Mouse (Mus musculus): ENCODE measurements around the gene Fancb.
A peak's percentile ranks its signal among the peaks of the same experiment; 100 is the strongest.

Gene Fancb

DNA sequence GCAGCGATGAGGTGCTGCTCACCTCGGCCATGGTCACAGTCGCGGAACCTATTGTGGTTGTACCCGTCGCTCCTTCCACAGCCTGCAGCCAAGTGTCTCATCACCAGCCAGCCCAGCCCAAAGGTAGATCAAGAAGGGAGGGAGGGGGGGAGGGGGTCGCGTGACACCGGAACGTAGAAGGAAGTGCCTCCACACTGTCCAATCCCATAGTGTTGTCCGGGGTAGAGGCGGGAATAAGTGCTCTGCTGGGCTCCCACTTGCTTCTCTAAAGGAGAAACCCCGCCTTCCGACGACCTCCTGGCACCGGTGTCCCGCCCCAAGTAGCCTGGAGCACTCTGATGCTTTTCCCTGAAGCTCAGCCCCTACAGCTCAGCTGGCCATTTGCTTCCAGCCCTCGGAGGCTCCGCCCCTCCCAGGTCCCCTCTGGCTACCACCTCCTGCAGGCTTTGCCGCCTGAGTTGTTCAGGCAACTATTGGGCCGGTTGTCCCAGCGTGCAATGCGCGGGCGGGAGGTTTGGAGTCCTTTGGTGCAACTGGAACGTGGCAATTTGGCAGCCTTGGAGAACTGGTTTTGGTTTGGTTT is at the start of gene Fancb, which contains the start of gene Mospd2:
Gene Fancb (plus strand): TSS at position 400 of the 583 bp plus-strand sequence.
Gene Mospd2 (minus strand): TSS at position 183 of the 583 bp plus-strand sequence.
- peak; percentile 78 to 83 for DNase-seq (ENCODE audit: low spot score in 2 of 2)

DNA sequence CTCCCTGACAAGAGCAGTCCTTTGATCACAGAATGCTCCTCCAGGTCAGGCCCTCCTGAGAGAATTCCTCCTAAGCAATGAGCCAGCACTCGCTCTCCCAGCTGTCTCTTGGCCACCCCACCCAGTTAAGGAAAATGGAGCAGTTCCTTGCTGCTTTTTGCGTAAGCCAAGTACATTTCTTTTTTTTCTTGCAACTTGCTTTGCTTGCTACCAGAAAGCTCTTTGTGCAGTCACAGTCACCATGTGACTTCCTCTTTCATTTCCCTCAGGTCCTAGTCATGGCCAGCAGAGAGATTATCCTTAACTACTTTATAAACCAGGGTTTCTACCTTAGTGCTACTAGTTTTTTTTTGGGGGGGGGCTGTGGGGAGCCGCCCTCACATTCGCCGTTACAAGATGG is 38.9 kb upstream of the Fancb start:
- no peak for DNase-seq (ENCODE audit: low spot score in 2 of 2)

DNA sequence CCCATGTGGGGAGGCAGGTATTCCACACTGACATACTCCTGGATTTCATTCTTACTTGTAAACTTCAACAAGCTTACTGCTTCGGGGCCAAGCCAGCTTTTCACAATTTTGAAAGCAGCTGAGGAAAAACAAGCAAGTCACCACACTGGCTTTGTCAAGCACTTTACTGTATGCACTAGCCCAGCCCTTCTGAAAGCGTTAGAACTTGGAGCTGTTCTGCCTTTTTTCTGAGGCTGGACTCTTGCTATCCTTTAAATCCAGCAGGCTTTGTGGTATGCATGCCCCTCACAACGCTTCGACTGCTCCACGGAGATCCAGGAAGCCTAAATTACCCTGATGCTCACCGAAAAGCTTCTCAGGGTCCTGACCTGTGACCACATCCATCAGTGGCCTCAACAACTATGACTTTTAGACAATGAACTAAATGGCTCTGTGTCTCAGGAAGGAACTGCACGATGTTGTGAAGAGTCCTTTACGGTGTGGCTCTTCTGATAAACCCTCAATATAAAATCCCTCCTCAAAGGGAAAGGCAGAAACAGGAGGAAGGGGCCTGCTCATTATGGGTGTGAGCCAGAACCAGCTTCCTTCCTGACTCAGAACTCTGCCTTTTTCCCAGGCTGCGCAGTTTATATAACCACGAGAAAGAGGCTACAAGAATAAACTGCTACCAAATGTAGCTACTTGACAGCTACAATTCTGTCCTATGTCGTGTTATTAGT is 28.4 kb upstream of the Fancb start:
- no peak for DNase-seq (ENCODE audit: low spot score in 2 of 2)

DNA sequence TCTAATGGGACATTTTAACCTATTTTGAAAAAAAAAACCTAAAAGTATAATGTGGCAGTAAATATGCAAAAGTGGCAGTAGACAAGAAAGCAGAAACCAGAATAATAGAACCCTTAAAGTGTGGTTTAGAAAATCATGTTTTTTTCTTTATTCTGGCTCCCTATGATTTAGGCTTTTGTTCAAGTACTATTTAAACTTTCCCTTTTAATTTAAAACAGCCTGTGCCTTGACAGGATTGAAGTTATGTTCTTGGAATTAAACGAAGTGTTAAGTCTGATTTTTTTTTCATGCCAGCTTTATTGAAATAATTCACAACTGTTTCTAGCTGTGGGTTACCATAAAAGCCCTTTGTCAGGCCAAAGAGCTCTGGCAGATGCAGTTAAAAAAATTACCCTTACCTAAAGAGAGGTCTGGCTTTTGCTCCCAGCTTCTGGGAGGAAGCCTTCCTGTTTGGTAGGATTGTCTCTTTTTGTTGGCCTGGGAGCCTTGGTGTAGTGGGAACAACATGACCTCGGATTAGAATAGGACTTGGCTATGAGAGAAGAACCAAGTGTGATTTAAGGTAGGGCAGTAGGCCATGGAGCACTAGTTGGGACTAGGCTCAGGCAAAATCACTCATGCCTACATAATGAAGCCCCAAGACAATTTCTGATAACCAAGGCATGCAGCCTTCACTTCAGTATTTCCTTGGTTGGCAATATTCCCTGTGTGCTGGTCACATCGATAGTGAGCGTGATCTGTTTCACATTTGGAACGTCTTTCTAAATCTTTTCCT is 27.6 kb upstream of the Fancb start:
- no peak for DNase-seq (ENCODE audit: low spot score in 2 of 2)

DNA sequence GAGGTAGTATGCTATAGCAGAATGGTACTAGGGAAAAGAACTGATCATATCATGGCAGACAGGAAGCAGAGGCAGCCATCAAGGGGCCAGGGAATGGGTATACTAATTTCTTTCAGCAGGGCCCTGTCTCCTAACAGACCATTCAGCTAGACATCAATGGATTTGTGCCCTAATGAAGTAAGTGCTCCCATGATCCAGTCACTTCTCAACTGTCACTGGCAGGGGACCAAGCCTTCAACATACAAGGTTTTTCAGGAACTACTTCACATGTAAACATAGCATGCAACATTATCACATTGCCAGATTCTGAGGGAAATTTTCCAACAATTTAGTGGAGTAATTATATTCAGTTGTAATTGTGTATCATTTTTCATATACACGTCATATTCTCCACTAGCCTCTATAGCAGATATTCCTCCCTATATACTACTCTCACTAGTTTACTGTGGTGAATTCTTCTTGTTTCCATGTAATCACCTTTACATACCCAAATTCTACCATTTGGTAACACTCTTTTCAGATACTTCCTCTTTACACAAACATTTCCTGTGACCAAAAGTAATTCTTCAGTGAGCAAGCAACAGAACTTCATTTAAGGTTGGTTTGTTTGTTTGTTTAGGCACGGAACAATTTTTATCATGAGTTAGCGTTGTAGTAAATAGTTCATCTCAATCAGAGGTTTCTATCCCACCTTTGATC is 14.5 kb upstream of the Fancb start:
- DNase-seq (ENCODE audit: low spot score in 2 of 2), result no peak

DNA sequence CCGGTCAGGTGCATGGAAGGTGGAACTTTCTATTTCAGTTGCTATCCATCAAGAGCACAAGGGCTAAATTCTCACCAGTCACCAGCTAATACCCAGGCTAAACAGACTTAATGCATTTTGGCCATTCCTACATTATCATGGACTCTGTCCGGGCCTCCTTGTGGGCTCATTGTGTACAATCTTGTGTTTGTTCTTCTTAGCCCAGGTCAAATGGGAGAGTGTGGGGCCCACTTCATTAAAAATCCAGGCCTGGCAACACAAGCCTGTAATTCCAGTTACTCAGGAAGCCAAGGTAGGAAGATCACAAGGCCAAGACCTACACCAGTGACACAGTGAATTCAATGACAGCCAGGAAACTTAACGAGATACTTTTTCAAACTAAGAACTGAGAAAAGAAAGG is 9.2 kb upstream of the Fancb start:
- DNase-seq (ENCODE audit: low spot score in 2 of 2), result no peak

DNA sequence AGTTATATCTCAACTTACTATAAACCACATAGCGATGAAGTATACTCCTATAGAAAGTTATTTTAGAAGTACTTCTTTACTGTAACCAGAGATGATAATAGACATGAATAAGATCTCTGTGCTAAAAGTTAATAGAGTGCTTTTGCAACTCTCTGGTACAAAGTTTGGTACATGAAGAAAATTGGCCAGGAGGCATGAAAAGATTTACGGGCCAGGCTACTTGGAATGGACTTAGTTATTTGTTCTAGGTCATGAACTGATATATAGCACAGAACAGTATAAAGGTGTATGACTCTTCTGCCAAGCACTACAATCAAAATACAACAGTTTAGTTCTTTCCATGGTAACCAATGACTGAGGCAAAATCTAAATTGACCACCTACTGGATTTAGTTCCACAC is 1.5 kb upstream of the Fancb start:
- DNase-seq (ENCODE audit: low spot score in 2 of 2), result no peak

DNA sequence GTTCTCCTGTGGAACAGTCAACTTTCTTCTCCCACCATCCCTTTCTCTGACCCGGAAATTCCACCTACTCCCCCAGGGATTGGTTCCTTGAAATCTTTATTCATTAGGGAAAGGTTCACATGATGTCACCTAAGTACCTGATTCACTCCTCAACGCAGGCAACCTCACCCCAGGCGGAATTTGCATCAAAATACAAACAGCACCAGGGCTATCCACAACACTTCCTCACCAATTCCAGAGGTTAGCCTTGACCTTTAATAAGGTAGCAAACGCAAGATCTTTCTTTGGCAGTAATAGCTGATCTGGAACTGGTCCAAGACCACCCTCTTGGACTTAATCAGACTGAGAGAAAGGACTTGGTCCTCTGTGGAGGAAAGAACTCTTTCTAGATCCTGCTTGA is 22.7 kb downstream of the Fancb start:
- DNase-seq (ENCODE audit: low spot score in 2 of 2), result no peak

DNA sequence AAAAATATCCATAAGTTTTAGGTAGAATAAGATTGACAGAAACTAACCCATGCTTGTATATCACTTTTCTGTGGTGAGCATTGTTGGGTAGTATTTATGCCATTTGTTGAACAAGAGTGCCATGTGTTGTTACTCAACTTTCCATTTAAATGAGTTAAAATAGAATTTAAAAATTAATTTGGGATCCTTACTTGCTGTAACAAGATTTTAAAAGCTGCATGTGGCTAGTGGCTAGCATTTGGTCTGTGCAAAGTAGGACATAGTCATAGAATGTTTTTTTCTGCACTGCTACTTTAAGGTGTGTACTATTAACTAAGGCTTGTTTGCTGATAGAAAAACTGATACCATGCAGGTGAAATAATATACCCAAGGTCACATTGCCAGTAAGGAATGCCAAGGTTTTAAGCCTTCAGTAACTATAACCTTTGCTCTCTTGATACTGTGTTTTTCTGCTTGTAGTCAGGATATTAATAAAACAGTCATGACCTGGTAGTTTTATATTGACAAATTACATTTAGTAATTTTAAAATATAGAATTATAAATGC is 24.5 kb downstream of the Fancb start, which contains the start of gene Gm17604:
Gene Gm17604 (minus strand): TSS at position 51 of the 546 bp plus-strand sequence.
- DNase-seq (ENCODE audit: low spot score in 2 of 2), result no peak
